In the genomic region with DNA sequence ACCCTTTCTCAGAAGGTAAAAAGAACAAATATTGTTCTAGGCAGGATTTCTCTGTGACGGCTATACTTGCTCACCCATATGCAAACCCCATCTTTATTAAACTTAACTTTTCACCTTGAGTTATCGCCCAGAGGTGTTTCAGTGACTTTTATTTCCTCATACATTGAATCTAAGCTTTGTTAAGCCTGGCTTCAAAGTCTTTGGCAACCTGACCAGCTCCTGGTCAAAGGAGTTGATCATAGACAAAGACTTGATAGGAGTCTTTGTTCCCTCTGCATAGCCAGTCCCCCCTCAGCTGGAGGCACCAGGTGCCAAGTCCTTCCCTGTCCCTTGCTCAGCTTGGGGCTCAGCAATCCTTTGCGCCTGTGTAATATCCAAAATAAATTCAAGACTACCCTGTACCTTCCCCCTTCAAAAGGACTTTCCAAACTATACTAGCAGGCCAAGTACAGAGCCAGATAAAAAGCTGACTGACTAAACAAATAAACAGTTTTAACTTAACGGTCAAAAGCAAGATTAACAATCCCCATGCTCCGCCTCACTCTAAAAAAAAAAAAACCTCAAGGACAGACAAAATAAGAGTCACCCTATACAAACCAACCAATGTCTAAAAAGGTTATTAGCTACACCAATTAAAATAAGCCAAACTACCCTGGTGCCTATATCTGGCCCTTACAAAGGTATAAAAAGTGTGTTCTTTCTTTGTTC, we compare ENCODE assay signal across 6 mouse cellular contexts. TPM values are rescaled to one million over a fixed set of nuclear protein-coding genes. Genes with fewer than 3 reads are reported as not detected.
"Had no signal": no experiment of that assay in that cellular context is flagged by ENCODE, and none has a peak within 500 bp of the region (broad histone marks: within the 10 kb centered on the region; RNA-seq: fewer than 3 reads in every experiment).

No protein-coding gene starts in this region.

RNA-seq across cellular contexts. Expression of a gene that starts 58.8 kb away (rescaled TPM):
- polyA plus RNA-seq: liver, embryonic 14.5 days; liver, embryonic 16.5 days; lung, embryonic 14.5 days; lung, embryonic 16.5 days; neural tube, embryonic 11.5 days; stomach, embryonic 14.5 days had no signal
